Mouse (Mus musculus) mesoderm, embryonic 11.5 days (tissue): ENCODE measurements around the gene Gpatch8.

Experiments used
- DNase-seq: peaks from one replicate; pipeline ENCODE4 v3.0.0-alpha.2; 2012; ENCODE audit warnings: low read depth, low spot score

The Gpatch8 gene

DNA sequence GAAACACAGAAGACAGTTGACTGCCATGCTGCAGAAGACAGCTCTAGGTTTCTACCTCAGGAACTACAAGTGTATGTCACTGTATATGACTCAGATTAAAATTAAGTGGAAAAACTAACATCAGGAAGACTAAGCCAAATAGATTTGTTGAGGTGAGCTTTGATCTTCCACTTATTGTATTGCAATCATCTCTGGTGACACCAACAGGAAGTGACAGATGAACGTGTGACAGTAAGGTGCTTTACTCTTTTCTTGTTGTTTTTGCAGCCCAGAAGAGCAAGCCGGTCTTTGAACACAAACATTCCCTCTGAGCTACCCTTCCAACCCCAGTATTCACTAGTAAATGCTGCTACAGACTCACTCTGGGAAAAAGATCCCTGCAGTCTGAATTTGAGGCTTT is 59.5 kb downstream of the Gpatch8 start:
- no peak for DNase-seq

DNA sequence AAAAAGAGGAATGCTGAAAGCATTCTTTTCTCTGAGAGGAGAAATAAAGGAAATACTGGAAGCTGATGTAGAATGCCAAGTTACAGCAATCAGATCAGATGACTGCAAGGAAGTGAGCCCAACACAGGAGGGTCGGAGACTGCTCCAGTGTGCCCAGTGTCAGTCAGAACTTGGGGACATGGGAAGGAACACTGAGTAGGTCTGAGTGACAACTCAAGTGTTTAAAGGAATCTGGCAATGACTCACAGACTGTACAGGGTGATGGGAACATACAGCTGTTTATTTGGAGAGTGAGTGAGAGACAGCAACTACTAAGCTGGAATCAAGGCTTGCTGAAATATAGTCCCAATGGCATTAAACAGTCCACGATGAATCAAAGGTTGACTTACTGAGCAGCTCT is 60.0 kb downstream of the Gpatch8 start:
- no peak for DNase-seq

DNA sequence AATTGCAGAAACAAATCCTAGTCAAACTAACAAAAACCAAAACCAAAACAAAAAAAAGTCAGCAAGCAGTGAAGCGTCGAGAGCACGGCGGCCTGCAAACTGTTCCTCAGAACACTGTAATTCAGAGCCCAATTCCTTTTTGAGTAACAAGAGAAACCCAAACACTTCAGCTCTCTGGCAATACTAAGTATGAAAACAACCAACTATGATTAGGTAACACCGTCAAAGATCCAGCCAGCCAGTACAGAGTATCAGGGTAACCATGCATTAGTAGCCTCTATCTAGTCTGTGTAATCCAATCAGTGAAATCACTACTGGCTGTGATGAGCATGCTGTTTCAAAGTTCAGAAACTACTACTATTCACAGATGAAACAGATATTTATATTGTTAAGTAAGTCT is 60.5 kb downstream of the Gpatch8 start:
- no peak for DNase-seq

DNA sequence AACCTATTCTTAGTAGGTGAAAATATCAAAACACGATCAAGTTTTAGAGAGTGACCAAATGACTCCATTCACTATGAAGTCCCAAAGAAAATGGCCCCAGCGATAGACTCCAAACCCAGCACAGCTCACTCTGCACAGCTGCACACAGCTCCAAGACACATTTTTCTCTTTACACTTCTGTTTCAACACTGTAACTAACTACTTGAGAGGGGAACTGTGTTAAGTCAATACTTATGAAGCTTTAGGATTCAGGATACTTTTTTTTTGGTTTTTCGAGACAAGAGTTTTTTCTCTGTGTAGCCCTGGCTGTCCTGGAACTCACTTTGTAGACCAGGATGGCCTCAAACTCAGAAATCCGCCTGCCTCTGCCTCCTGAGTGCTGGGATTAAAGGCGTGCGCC is 61.1 kb downstream of the Gpatch8 start:
- no peak for DNase-seq

DNA sequence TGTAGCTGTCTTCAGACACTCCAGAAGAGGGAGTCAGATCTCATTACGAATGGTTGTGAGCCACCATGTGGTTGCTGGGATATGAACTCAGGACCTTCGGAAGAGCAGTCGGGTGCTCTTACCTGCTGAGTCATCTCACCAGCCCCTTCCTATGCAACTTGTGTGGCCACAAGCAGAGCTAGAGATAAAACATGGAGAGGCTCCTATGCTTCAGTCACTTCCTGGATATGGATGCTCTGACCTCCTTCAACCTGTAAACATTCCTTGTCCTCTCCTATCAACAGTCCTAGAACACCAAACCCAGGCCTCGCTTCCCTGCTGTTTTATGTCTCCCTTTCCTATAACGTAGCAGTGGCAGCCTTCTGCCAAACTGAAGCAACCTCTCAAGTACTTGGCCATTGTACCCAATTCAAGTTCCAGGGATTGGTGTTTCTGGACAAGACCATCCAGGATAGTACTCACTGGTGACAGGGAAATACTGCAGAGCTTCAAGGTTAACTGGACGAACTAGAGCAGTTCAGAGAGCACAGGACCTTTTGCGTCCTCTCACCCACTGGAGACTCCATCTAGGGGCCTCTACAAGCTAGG is 62.0 kb downstream of the Gpatch8 start:
- no peak for DNase-seq

DNA sequence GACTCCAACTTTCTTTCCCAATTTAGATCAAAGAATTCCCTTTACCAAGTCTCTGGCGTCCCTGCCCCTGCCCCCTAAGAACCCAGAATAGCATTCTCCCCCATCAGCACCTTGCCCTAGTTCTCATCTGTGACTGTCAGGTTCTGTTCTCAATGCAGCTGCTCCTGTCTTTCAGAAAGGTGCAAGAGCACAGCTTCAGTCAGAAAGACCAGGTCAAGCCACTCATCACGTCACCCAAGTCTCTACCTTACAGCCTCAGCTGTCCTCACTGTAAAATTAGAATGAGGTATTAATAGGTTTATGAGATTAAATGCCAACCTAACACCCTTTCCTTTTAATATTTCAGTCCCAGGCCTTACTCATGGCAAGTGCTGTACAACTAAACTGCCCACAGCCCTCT is 63.0 kb downstream of the Gpatch8 start:
- DNase-seq: no peak

DNA sequence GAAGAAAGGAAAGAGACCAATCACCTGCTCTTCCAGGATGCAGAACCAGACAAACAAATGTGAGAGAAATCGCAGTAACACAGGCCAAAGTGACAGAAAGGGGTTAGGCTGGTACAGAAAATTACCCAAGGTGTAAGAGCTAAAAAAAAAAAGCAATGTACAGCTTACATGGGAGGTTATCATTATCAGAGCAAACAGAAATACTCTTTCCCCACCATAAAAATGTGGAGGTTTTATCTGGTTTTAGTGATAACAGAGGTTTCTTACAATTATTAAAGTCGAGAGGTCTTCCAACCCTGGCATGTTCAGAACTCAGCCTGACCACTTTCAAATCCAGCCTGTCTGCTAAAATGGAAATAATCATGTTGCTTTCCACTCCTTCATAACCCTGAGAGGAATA is 68.3 kb downstream of the Gpatch8 start:
- no peak for DNase-seq

DNA sequence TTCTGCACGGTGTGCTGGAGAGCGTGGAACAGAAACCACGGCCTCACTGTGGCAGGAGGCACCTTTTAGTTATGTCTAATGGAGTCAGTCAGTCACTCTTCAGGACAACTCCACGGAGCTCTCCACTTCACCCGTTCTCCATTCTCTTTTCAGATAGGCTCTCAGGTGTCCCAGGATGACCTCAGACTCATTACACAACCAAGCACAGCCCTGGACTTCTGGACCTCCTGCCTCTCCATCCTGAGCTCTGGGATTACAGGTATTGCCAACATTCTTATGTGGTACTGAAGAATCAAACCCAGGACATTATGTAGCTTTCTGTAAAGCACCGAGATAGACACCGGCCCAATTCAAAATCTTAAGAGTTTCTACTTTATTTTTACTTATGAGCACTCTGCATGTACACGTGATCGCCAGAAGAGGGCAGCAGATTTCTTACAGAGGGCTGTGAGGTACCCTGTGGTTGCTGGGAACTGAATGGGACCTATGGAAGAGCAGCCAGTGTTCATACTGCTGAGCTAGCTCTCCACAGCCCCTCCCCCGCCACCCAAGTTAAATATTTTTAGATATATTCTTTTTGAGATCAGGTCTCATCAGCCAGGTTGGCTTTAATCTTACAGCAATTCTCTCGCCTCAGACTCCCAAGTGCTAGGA is 69.3 kb downstream of the Gpatch8 start:
- DNase-seq: peak; percentile 83

DNA sequence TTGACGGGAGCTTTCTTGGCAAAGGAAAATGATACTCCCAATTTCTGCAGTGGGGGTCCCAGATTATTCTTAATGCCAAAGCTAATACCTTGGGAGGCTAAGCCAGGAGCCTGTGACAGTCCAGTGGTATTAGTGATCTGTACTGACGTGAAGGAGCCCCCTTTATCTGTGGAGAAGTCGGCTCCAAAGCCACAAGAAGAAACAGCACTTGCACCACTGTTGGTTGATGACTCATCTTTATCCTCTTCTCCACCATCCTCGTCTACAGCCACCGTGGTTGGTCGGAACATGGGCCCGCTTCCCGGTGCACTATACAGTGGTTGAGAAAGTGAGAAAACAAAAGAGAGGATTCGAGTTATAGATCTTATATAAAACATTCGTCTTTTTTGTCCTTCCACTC is 74.4 kb downstream of the Gpatch8 start:
- DNase-seq: no peak

DNA sequence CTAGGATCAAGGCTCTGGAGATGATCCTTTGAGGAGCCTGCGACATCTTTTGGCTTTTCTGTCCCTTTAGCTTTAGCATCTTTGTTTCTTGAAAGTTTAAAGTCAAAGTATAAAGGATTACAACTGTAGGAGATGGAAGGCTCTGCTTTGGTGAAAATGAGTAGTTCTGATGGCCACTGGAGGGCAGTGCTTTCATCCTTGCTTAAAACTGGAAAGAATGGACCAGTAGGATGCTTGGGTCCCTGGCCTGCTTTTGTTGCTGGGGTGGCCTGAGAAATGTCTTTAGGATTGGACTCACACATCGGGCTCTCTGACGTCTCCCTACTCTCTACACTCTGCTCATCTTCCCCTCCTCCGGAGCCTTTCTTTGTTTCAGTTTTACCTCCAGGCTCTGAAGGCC is 75.3 kb downstream of the Gpatch8 start:
- no peak for DNase-seq

DNA sequence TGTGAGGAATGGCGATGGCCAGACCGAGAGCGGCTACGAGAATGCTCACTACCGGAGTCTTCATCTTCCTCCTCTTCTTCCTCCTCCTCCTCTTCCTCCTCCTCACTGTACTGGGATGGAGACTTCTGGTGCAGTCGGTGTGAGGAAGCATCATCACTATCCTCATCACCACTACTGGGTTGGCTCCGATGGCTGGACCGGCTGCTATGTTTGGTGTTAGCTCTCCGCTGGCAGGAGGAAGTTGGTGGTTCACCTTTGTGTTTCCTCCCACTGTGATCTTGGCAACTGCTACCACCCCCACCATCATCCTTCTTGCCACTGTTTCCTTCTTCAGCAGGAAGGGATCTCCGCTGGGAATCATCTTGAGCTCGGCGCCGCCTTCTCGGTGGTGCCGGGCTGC is 76.1 kb downstream of the Gpatch8 start:
- no peak for DNase-seq

DNA sequence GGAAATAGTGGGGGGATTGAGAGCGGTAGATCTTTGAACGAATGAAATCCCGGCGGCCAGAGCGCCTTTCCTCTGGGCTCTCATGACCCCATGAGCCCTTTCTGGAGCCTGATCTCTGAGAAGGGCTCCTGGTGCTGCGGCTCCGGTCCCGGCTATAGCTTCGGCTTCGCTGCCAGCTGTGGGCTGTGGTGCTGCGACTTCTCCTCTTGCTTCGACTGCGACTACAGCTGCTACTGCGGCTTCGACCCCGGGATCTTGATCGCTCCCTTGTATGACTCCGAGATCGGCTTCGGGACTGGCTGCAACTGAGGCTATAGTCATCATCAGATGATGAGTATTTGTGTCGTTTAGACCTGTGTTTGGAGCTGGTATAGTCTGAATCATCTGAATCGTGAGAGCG is 76.6 kb downstream of the Gpatch8 start:
- DNase-seq: no peak

DNA sequence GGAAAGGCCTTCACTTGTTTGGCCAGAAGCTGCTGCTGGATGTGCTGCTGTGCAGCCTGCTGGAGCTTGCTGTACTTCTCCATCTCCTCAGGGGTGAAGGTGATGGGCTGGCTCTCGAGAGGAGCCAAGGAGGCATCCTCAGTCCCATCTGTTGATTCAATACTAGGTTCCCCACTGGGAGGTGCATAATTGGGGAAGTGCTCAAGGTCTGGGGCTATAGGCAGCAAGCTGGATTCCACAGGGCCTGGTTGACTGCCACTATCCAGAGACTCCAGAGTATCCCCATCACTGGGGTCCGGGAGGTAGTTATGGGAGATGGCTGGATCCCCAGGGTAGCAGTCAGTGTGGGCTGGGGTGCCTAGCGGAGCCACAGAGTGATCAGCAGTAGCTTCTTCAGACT is 77.5 kb downstream of the Gpatch8 start:
- DNase-seq: no peak

DNA sequence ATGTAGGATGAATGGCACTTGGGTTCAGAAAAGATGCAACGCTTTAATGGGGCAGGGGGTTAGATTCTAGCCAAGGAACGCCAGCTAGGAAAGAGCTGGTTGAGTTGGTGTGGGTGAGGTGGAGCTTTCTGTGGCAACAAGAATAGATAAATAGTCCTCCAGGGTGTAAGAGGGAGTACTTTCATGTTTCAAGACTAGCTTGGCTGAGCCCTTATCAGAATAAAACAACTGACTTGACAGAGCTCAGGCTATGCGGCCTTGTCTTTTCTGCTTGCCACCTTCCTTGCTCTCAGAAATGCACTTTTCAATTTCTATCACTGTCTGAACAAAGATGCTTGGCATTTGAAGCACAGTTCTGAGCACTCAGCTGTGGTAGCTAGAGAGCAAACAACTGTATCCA is 81.2 kb downstream of the Gpatch8 start:
- DNase-seq: no peak

DNA sequence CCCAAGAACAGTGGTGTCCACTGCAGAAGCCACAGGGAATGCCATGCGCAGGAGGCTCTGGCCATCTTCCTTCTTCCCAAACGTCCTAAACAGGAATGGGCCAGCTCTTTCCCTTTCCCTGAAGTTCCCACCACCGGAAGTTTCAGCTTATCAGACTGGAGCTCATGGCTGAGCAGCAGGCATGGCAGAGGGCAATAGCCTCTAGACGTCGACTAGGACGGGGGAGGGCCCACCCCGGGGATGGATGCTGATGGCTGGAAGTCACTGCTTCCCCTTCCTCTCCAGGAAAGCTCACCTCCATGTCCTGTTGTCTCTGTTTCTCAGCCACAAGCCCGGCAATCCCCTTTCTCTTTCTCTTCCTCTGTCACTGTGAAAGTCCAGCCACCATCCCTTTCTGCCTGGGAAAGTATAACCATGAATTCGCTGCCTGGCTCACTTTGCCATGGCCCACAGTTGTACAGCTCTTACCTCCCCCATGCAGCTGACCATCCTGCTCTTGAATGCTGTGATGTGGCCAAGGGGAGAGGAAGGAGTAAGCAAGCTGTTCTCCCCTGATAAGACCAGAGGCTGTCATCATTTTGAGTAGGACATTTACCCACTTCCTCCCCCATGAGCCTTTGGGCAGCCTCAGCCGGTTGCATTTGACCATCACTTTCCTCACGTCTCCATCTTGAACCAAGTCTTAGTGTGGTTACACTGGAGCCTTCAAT is 86.4 kb downstream of the Gpatch8 start, which contains the start of gene Itga2b:
TSS of gene Itga2b (minus strand) at position 475 of the 710 bp plus-strand sequence.
- no peak for DNase-seq

DNA sequence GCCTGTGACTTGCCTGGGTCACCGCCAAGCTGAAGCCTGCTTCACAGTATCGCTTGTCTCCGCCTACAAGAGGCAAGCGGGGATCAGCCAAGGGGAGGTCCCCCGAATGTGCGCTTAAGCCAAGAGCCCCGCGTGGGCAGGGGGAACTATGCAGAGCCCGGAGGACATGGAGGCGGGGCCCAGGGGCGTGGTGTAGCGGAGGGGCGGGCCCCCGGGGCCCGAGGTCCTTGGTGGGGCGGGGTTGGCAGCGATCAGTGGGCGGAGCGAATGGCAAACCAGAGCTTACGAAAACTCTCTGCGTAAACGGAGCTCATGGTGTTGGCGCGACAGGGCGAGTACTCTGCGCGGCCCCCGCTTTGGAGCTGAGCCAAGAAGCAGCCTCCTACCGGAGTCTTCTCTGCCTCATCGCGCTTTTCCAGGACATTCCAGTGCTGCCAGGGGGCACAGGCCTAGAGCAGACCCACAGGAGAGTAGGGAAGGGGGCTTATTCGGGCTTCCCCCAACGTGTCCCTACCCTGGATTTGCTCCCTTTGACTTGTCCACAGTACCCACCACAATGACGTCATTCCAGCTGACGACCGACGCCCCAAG is 89.1 kb downstream of the Gpatch8 start:
- DNase-seq: peak; percentile 88

DNA sequence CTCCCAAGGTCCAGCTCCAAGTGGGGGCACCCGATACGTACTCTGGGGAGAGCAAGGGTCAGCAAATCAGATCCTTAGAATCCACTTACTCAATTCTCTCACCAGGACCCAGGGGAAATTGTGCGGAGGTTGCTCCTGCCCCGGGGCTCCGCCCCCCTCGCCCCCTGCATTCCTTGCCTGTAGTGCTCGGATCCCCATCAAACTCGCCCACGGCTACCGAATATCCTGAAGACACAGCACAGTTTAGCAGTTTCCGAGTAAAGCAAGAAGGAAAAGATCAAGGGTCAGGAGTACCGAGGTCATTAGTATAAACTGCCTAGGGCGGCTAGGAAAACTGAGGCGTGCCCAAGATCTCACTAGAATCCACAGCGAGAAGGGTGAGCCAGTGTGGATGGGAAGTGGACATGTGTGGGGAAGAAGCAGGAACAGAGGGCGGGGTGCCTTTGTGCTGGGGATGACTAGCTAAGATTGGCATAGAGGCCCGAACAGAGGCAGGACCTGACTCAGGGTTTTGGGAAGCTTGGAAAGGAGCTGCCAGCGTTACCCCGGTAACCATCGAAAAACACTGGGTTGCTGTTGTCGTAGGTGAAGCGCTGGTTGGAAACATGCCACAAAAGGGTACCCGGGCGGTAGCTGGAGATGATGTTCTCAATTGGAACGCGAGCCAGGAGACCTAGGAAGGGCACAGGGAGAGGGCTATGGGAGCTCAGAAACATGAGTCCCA is 90.3 kb downstream of the Gpatch8 start:
- DNase-seq: peak; percentile 59

DNA sequence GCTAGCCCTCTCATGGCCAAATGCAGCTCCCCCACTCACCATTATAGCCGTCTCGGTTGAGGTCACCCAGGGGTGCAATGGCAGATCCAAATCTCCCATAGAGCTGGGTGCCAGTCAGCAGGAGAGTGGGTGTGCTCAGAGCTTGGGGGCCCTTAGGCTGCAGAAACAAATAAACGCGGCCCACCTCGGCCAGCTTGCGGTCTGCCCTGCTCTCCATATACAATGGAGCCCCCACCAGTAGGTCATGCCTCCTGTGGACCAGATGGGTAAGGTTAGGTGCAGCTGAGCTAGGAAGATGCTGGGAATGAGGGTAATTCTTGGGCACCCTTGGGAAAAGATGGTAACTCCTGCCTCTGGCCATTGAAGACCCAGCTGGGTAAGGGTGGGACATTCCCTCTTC is 91.3 kb downstream of the Gpatch8 start:
- DNase-seq: no peak

DNA sequence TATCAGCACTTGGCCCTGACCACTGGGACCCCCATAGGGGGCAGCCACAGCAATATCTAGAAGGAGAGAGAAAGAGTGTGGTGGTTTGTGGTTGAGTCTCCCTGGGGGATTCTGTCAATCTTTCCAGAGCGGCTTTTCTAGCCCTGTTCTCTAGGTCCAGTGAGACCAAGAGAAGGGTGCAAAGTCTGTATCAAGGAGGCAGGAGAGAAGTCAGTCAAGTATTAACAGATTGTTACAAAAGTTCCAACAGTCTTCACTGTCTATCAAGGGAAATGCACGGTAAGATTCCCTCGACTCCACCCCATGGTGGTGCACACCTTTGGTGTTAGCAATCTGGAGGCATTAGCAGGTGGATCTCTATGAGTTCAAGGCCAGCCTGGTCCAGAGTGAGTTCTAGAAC is 94.4 kb downstream of the Gpatch8 start:
- no peak for DNase-seq

DNA sequence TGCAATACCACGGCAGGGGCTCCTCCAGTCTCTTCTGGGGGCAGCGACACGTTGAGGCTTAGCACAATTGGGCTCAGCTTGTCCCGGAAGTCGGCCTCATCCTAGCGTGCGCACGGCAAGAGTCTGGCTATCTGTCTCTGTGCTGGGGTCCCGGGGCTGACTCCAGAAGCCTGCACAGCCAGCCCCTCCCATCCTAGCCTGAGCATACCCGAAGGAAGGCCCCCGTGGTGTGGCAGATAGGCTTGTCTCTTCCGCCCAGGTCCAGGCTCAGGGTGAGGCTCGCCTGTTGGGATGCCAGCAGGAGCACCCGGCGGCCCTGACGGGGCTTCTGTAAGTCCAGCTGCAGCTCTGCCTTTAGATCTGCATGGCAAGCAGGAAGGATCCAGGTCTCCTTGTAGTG is 95.7 kb downstream of the Gpatch8 start:
- DNase-seq: no peak

DNA sequence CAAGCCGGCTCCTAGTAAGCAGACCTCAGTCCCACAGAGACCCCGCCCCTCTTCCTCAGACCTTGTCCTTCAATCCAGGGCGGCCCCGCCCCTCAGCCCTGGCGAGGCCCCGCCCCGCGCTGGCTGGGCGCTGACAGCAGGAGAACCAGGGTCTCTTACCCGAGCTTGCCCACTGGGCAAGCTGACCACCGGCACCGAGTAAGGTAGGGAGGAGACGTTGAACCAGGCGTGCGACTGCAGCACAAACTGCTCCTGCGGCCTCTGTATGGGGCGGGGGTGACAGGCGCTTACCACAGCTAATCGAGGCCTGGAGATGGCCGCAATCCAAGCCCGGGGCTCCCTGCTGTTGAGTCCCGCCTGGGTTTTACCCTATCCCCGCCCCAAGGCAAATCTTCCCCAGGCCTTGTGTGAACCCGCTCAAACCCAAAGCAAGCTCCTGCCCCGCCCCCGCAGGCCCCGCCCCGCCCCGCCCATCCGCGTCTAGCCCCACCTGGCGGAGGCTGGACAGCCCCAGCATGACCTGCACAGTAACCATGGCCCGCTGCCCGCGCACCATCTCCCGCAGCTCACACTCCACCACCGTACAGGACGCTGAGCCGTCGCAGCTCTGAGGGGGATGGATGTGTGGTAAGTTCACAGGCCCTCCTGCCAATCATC is 100.3 kb downstream of the Gpatch8 start:
- DNase-seq: peak; percentile 87

DNA sequence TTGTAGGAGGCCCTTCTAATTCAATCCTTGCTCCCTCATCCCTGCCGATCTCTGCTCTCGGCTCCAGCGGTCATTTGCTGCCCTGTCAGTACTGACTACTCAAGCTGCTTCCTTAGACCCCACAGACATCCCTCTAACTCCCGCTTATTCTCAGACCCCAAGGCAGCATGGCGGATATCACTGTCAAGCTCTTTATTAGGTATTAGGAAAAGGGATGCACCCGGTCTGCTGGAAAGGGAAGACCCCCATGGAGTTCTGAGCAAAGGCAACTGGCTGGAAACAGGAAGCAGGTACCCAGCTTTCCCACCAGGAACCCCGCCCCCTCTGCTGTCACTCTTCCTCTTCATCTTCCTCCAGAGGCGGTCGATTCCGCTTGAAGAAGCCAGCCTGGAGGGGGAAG is 103.1 kb downstream of the Gpatch8 start:
- no peak for DNase-seq
